Mouse (Mus musculus) G1E-ER4 (cell line): Measurements from ENCODE around the gene Ddx23. TPM values are rescaled to one million over a fixed set of nuclear protein-coding genes. Genes with fewer than 3 reads are reported as not detected.

ENCODE experiments used
- GATA1 ChIP-seq: IDR thresholded peaks from one replicate; pipeline ENCODE4 v1.8.0; 2012; ENCODE audit warnings: low read length, inconsistent platforms
- polyA plus RNA-seq: library from polyadenylated mRNA; stranded (reverse); fragments of >175 nt; gene quantifications from 2 replicates; pipeline ENCODE4 v1.2.3, GENCODE M21; 2012

Ddx23 gene
- polyA plus RNA-seq, 1 experiment = 120 TPM

DNA sequence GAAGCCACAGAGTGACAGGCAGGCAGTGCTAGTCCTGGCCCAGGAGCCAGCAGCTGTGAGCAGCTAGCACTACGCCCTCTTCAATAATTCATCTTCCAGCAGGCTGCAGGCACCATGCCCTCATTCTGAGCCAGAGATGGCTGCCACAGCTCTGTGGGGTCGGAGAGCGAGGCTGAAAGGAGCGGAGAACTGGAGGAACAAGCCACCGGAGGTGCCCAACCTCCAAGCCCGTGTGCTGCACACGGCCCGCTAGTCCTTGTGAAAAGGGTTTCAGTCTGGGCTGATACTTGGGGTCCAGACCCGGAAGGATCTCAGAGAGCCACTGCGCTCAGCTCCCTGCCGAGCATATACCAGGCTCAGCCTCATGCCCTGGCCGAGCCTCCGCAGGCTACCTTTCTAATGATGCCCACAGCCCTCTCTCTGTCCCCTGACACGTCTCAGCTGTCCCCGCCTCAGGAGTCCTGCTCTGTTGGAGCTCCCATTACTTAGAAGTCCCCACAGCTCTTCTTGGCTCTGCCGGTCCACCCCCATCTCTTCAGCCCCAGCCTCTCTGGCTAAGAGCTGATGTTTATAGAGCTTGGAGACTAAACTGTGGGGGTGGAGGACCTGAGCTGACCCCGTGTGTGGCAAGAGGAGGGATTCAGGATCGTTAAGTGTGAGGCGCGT is 34.0 kb downstream of the Ddx23 start:
- no peak for TF ChIP-seq GATA1

DNA sequence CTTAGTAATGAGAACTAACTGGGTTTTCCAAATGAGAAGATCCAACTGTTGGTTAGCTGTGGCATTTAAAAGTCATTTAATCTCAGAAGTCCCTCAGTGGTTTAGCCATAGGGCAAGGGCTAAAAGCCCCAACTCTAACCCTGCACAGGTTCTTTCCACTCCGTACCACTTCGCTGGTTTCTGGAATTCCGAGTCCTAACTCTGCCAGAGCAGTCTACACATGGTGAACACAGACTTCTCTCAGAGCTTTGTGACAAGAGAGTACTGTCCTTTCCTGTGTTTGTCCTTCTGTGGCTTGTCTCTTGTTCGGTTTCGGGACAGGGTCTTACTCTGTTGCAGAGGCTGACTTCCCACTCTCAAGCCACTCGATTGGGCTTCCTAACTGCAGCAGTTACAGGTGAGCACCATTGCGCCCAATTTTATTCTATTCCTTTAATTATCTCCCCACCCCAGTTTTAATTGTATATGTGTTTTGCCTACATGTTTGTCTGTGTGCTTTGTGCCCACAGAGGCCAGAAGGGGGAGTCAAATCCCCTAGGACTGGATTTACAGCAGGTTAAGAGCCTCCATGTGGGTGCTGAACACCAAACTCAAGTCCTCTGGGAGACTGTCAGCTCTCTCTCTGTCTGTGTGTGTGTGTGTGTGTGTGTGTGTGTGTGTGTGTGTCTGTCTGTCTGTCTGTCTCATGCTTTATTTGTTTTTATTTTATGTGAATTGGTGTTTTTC is 36.0 kb downstream of the Ddx23 start:
- TF ChIP-seq GATA1 = no peak

DNA sequence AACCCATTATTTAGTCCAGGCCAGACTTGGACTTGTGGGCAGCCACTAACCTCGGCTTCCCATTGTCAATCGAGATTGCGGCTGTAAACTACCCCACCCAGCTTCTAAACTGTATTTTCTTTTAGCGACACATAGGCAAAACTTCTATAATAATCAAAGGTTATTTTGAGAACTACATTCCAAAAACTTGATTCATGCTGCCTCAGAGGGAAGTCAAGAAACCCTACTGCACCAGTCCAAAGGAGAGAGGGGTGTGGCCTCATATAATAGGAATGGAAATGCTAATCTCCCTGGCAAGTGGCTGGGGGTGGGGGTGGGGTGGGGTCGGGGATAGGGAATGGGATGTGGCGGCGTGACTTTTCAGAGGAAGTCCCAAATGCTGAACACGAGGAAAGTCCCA is 36.6 kb downstream of the Ddx23 start:
- TF ChIP-seq GATA1 = no peak

DNA sequence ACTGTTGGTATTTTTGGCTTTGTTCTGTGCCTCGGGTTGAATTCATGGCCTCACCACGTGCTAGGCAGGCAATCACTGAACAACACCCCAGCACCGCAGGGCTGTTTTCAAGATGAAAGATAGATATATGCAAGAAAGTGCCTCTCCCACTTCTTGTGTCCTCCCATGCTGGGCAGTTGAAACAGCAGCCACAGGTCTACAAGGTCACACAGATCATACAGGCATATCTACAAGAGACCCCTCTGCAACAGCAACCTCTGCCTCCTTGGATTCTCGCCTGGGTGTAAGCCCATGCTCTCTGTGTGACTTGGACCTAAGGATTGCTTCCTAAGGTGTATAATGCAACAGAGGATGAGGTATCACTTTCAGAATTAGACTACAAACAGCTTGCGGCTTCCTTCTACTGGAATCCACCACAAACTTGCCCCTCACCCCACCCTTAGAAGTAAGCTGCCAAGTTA is 39.3 kb downstream of the Ddx23 start:
- TF ChIP-seq GATA1 = no peak

DNA sequence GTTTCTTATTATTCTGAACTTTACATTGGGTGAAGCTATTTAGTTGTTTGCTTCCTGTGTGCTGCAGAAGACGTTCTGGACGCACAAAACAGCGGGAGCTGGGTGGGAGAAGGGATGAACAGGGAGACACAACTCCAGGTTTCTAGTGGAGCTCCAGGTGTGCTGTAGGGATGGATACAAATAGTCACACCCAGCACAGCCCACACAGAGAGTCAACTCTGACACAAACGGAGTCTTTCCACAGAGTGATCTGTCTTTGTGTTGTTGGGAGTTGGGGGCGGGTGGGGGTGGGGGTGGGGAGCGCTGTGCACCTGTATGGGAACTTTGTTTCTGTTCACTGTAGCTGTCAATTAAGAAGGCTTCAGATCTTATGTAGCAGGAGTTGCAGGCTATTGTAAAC is 40.0 kb downstream of the Ddx23 start:
- no peak for TF ChIP-seq GATA1

DNA sequence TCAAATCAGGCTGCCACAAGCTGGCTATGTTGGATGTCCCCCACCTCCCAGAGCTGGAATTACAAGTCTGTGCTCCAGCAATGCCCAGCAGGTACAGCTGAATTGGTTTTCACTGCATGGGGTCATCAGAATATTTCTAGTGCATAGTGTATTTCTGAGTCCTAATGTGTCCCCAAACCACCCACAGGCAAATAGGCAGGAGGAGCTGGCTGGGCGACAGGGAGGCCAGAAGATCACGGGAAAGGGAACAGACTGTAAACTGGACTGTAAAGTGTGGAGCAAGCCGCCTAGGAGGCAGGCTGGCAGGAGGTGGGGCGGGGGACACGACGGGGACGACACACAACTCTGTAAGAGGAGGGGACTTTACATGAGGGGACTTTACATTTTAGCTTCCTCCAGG is 40.5 kb downstream of the Ddx23 start:
- TF ChIP-seq GATA1 = no peak

DNA sequence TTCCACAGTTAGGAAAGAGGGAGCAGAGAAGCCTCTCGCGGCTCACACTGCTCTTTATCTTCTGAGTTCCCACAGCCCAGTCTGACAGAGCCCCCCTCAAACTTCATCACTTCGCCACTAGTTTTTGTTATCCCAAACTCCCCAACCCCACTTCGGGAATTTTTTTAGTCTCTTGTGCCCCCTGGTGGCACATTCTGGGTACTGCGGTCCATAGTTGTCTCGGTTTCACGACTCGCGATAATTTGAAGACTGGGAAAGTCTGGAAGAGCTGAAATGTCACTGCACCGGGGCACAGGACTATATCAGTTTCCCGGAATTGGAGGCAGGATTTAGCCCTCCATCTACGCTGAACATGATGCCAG is 45.5 kb downstream of the Ddx23 start:
- TF ChIP-seq GATA1 = no peak

DNA sequence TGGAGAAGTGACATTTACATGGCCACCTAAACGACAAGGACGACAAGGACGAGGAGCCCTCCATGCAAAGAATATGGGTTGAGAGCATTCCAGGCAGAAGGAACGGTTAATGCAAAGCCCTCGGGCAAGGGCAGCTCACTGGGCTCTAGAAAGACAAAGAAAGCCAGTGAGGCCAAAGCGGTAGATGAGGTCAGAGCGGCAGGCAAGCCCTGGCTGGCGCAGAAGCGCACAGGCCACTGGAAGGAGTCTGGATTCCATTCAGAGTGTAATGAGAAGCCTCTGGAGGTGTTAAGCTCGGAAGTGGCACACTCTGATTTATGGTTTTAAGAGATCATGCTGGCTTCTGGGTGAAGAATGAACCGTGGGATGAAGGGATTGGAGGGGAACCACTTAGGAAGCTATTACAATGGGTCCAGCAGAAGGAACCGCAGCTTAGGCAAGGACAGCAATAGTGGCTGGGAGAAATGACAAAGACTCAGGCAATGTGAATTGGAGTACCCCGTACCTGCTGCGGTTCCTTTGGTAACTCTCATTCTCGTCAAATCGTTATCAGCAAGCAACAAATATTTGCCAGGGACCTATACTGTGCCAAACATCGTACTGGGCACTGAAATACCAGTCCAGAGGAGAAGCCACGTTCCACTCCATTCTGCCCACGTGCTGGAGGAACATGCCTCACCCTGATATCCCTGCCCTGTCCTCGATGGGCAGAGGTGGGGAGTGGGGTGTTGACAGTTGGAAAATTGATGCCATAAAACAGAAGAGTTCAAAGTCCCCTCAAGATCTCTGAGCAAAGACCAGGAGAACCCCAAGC is 46.1 kb downstream of the Ddx23 start:
- TF ChIP-seq GATA1 = no peak

DNA sequence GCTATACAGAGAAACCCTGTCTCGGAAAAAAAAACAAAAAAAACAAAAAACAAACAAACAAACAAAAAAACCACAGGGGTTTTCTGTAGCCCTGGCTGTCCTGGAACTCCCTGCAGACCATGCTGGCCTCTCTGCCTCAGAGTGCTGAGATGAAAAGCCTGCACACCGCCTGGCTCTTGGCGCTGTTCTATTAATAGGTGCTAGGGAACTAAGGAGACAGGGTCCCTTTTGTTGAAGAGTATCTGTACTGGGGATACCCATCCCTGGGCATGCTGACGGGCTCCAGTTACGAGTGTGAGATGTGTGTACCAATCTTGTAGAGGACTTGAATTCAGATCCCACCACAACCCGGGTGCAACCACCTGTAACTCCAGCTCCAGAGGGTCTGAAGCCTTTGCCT is 46.9 kb downstream of the Ddx23 start:
- no peak for TF ChIP-seq GATA1

DNA sequence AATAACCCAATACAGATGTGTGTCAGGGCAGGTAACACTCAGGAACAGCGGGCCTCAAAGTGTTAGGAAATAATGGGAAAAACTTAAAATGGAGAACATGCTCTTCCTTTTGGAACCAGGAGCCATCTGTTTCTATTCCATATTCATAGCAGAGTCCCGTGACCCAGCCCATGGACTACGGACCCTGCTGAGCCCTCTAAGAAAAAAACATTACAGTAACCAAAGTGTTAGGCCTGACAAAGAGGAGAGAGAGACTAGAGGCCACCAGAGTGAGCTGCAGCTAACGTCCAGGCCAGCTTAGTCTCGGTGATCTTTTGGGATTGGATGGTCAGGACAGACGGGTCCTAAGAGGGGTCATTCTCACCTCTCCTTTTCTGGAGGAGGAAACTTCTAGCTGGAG is 47.7 kb downstream of the Ddx23 start:
- no peak for TF ChIP-seq GATA1

DNA sequence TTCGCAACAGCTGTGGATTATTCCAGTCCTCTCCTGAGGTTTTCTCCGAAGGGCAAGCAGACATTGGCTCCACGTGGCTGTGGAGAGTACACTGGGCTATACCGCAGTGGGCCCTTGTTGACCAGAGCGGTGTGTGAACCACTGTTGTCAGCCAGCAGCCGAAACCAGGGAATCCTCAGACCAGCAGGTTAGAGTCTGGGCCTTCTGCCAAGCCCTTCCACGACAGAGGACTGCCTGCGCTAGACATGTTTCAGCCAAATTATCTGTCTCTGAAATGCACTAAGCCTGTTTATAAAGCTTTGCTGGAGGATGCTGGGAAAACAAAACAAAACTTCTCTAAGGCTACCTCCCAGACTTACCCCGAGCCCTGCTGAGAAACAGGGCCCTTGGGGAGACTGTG is 48.1 kb downstream of the Ddx23 start:
- no peak for TF ChIP-seq GATA1

DNA sequence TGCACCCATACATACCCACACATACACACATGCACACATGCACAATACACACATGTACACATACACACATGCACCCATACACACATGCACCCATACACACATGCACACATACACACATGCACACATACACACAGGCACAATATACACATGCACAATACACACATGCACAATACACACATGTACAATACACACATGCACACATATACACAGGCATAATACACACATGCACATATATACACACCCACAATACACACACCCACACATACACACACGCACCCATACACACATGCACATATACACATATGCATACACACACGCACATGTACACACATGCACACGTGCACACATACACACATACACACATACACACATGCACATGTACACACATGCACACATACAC is 50.5 kb downstream of the Ddx23 start:
- no peak for TF ChIP-seq GATA1

DNA sequence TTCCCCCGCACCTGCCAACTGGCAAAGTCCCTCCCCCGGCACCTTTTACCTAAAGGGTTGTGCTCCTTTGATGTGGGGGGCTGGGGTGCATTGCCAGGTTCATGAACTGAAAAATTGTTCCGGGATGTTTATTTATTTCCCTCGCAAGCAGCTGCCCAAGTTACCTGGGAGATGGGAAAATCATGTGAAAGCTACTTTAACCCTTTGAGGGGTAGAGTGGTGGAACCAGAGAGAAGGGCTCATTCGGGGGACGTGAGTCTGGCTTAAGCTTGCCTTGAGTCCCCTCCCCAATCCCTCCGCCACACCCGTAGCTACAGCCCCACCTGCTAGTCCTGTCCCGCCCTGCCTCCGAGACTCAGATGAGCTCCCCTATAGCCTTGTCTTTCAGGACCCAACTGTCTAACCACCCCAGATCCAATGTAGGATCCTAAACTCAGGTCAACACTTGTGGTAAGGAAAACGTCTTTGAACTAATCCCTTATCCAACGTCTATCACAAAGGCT is 52.5 kb downstream of the Ddx23 start:
- no peak for TF ChIP-seq GATA1

DNA sequence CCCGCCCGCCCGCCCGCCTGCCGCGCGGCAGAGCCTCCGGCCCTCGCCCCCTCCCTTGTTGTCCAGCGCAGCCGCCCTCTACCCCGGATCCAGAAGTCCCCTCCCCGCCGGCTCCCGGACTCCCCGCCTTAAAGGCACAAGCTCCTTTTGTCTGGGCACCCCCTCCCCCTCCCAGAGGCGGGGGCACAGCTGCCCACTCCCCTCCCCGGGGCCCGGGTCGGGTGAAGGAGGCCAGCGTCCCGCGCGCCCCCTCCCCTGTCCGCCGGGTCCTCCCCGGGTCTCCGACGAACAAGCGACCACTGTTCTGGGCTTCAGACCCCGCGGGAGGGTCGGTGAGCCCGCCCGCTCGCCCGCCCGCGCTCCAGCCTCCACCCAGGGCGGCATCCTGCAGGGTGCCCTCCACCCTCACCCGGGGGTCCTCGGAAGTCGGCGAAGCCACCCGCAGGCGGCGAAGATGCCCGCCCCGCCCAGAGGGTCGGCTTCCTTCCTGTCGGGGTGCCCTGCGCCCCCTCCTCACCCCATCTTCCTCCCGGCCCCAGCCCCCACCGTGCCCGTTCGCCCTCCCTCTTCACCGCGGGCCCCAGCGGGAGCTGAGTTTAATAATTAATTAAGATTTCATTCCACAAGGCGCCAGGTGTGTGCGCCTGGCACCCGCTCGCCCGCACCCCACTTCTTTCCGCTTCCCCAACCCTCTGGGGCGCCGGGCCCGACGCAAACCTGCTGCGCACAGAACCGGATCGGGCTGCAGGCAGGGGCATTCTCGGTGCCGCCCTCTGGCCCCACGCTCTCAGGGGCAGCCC is 53.2 kb downstream of the Ddx23 start, which contains the start of gene Adcy6:
Adcy6 (minus strand) TSS at position 746 of the 800 bp plus-strand sequence.
- TF ChIP-seq GATA1 = no peak

DNA sequence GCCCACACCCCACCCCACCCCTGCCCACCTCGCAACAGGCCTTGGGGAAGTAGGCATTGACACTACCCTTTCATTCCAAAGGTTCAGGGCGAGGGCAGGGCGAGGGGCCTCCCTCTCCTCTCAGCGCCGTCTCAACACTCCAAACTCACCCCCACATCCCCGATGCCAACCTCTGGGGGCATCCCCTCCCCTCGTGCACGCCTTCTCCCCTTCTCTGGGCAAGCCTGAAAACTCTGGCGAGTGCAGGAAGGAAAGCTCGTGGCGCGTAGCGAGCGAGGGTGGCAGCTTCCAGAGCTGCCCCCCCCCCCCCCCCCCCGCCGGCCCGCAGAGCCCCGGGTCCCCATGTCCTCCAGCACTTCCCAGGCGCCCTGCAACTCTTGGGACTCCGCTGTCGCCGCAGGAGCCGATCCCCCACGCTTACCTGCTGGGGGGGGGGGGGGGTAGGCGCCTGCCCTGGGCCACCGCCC is 53.9 kb downstream of the Ddx23 start:
- TF ChIP-seq GATA1 = no peak
